Mouse (Mus musculus): ENCODE data around the gene Rdh11. TPM values are rescaled to one million over a fixed set of nuclear protein-coding genes. Genes with fewer than 3 reads are reported as not detected.

Rdh11 gene
- polyA plus RNA-seq, 1 experiment from 2014 or later = 30.0 TPM

DNA sequence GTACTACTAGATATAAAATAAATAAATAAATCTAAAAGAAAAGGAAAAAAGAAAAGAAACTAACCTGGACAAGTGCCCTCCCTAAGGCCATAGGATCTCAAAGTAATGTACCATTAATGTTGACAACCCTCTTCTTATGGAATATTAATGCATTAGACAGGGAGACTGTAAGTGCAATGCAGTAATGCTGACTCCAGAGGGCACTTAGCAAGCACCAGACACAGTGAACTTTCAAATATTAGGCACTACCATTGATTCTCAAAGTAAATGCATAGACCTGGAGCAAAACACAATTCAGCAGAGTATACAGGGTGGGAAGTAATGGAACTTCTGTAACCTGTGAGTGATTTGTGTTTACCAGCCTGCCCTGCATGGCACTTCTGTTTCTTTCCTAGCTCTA is 22.9 kb downstream of the Rdh11 start:
- no peak overlapping the region for H3K4me2 ChIP-seq (replicated peaks; ENCODE audit: low read depth, low read length)
- no peak overlapping the region for H3K27ac ChIP-seq (ENCODE audit: low read depth, low read length)
- ATAC-seq (ENCODE audit: low FRiP score) (no peak), DNase-seq (ENCODE audit: low spot score) (no peak)
- H3K9ac ChIP-seq (ENCODE audit: low read depth, low read length) = no peak overlapping the region
- H3K4me3 ChIP-seq (ENCODE audit: low read depth, low read length) = no peak overlapping the region
- H3K9me3 ChIP-seq (ENCODE audit: control insufficient read depth, low read length) = no peaks in the 10 kb centered on the region
- 0 out of 2 replicates have a peak, but pooled peaks cover 2% of the 10 kb centered on the region for H3K4me1 ChIP-seq (replicated peaks; ENCODE audit: control insufficient read depth, insufficient read depth, low read length)
- H3K36me3 ChIP-seq (ENCODE audit: control insufficient read depth, insufficient read depth, low read length) = no peaks in the 10 kb centered on the region
- H3K27me3 ChIP-seq (ENCODE audit: control insufficient read depth, insufficient read depth, low read length) = no peaks in the 10 kb centered on the region

GRCm38 (mm10) chr12:79162876-79163275 is 29.2 kb downstream of the Rdh11 start:
- Histone ChIP-seq H3K9ac (ENCODE audit: low read depth, low read length) (no peak overlapping the region), H3K27ac (ENCODE audit: low read depth, low read length) (no peak overlapping the region), H3K9me3 (ENCODE audit: control insufficient read depth, low read length) (no peaks in the 10 kb centered on the region), H3K4me1 (replicated peaks; ENCODE audit: control insufficient read depth, insufficient read depth, low read length) (no peaks in the 10 kb centered on the region), H3K4me3 (ENCODE audit: low read depth, low read length) (no peak overlapping the region), H3K36me3 (ENCODE audit: control insufficient read depth, insufficient read depth, low read length) (0 out of 2 replicates have a peak, but pooled peaks cover 6% of the 10 kb centered on the region), H3K4me2 (replicated peaks; ENCODE audit: low read depth, low read length) (no peak overlapping the region), H3K27me3 (ENCODE audit: control insufficient read depth, insufficient read depth, low read length) (no peaks in the 10 kb centered on the region)
- DNase-seq (ENCODE audit: low spot score) (no peak), ATAC-seq (ENCODE audit: low FRiP score) (no peak)
- 95% methylated on average over 3 of the region's 3 CpGs for WGBS

- Histone ChIP-seq H3K27ac (ENCODE audit: low read depth, low read length) (no peak overlapping the region), H3K4me3 (ENCODE audit: low read depth, low read length) (no peak overlapping the region), H3K4me2 (replicated peaks; ENCODE audit: low read depth, low read length) (no peak overlapping the region), H3K27me3 (ENCODE audit: control insufficient read depth, insufficient read depth, low read length) (no peaks in the 10 kb centered on the region), H3K9ac (ENCODE audit: low read depth, low read length) (no peak overlapping the region), H3K9me3 (ENCODE audit: control insufficient read depth, low read length) (no peaks in the 10 kb centered on the region), H3K4me1 (replicated peaks; ENCODE audit: control insufficient read depth, insufficient read depth, low read length) (no peaks in the 10 kb centered on the region), H3K36me3 (ENCODE audit: control insufficient read depth, insufficient read depth, low read length) (no peaks in the 10 kb centered on the region)
- DNase-seq (ENCODE audit: low spot score) (no peak), ATAC-seq (ENCODE audit: low FRiP score) (no peak)
- WGBS = 96% methylated on average over 6 of the region's 6 CpGs
Measured at GRCm38 (mm10) chr12:79149653-79150052, 42.4 kb downstream of the Rdh11 start.

DNA sequence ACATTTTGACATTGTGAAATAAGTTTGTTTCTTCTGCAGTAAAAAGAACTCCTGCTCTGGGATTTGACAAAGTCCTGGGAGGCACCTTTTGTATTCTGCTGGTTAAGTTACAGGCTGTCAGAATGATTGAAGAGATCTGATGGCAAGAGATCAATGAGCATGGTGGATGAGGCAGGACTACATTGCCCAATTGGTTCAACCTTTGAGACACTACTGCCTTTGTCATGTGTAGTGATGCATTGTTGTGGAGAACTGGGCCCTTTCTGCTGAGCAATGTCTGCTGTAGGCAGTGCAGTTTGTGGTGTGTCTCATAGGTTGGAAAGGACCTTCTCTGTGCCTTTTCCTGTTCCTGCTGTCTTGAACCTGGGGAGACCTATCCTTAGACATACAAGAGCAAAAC is 50.7 kb downstream of the Rdh11 start:
- no peaks in the 10 kb centered on the region for H3K36me3 ChIP-seq (ENCODE audit: control insufficient read depth, insufficient read depth, low read length)
- no peak for ATAC-seq (ENCODE audit: low FRiP score)
- H3K4me3 ChIP-seq (ENCODE audit: low read depth, low read length) = no peak overlapping the region
- H3K27me3 ChIP-seq (ENCODE audit: control insufficient read depth, insufficient read depth, low read length) = no peaks in the 10 kb centered on the region
- H3K9me3 ChIP-seq (ENCODE audit: control insufficient read depth, low read length) = no peaks in the 10 kb centered on the region
- DNase-seq (ENCODE audit: low spot score) = no peak
- H3K9ac ChIP-seq (ENCODE audit: low read depth, low read length) = no peak overlapping the region
- no peaks in the 10 kb centered on the region for H3K4me1 ChIP-seq (replicated peaks; ENCODE audit: control insufficient read depth, insufficient read depth, low read length)
- H3K4me2 ChIP-seq (replicated peaks; ENCODE audit: low read depth, low read length) = no peak overlapping the region
- no peak overlapping the region for H3K27ac ChIP-seq (ENCODE audit: low read depth, low read length)

DNA sequence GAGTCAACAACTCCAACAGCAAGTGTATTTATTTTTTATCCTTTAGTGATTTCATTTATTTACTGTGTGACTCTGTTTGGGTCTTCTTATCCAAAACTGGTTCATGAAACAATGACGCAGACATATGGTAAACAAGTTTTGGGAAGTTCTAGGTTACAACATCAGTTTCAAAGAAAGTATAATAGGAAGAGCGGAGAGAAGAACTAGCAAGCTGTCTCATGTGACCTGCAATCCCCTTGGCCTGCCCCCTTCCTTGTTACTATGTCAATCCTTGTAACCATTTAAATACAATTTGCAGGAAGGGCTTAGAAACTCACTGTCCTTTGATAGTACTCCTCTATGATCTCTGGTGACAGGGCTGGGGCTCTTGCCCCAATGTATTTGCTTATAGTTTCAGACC is 51.3 kb downstream of the Rdh11 start:
- ATAC-seq (ENCODE audit: low FRiP score) (no peak), DNase-seq (ENCODE audit: low spot score) (no peak)
- H3K4me3 ChIP-seq (ENCODE audit: low read depth, low read length) = no peak overlapping the region
- H3K36me3 ChIP-seq (ENCODE audit: control insufficient read depth, insufficient read depth, low read length) = no peaks in the 10 kb centered on the region
- H3K4me2 ChIP-seq (replicated peaks; ENCODE audit: low read depth, low read length) = no peak overlapping the region
- H3K27ac ChIP-seq (ENCODE audit: low read depth, low read length) = no peak overlapping the region
- no peak overlapping the region for H3K9ac ChIP-seq (ENCODE audit: low read depth, low read length)
- no peaks in the 10 kb centered on the region for H3K4me1 ChIP-seq (replicated peaks; ENCODE audit: control insufficient read depth, insufficient read depth, low read length)
- WGBS = 88% methylated on average over 2 of the region's 2 CpGs
- H3K9me3 ChIP-seq (ENCODE audit: control insufficient read depth, low read length) = no peaks in the 10 kb centered on the region
- no peaks in the 10 kb centered on the region for H3K27me3 ChIP-seq (ENCODE audit: control insufficient read depth, insufficient read depth, low read length)

DNA sequence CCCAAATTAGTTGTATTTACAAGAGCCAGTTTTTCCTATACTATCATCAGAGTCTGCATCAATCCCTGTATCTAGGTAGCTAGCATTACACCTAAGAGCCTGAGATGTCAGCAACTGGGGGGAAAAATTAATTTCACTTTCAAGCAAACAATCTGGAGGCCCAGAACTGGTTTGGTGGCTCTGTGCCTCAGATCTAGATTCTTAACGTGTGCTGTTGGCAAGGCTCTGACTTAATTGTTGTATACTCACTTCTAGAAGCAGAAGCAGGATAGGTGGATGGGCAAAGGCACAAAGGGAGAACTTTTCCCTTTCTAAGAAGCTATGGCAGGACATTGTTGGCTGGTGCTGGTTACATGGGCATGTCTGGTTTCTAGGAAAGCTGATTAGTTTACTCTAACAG is 52.7 kb downstream of the Rdh11 start:
- WGBS = 67% methylated on average over 1 of the region's 1 CpGs
- no peaks in the 10 kb centered on the region for H3K36me3 ChIP-seq (ENCODE audit: control insufficient read depth, insufficient read depth, low read length)
- H3K27ac ChIP-seq (ENCODE audit: low read depth, low read length) = no peak overlapping the region
- no peak overlapping the region for H3K4me2 ChIP-seq (replicated peaks; ENCODE audit: low read depth, low read length)
- no peak overlapping the region for H3K4me3 ChIP-seq (ENCODE audit: low read depth, low read length)
- DNase-seq (ENCODE audit: low spot score) (no peak), ATAC-seq (ENCODE audit: low FRiP score) (no peak)
- no peaks in the 10 kb centered on the region for H3K9me3 ChIP-seq (ENCODE audit: control insufficient read depth, low read length)
- H3K4me1 ChIP-seq (replicated peaks; ENCODE audit: control insufficient read depth, insufficient read depth, low read length) = no peaks in the 10 kb centered on the region
- no peaks in the 10 kb centered on the region for H3K27me3 ChIP-seq (ENCODE audit: control insufficient read depth, insufficient read depth, low read length)
- no peak overlapping the region for H3K9ac ChIP-seq (ENCODE audit: low read depth, low read length)

GRCm38 (mm10) chr12:79138999-79139398 is 53.1 kb downstream of the Rdh11 start:
- Histone ChIP-seq H3K36me3 (ENCODE audit: control insufficient read depth, insufficient read depth, low read length) (no peaks in the 10 kb centered on the region), H3K4me1 (replicated peaks; ENCODE audit: control insufficient read depth, insufficient read depth, low read length) (no peaks in the 10 kb centered on the region), H3K27ac (ENCODE audit: low read depth, low read length) (no peak overlapping the region), H3K27me3 (ENCODE audit: control insufficient read depth, insufficient read depth, low read length) (no peaks in the 10 kb centered on the region), H3K9me3 (ENCODE audit: control insufficient read depth, low read length) (no peaks in the 10 kb centered on the region), H3K4me2 (replicated peaks; ENCODE audit: low read depth, low read length) (no peak overlapping the region), H3K4me3 (ENCODE audit: low read depth, low read length) (no peak overlapping the region), H3K9ac (ENCODE audit: low read depth, low read length) (no peak overlapping the region)
- no peak for DNase-seq (ENCODE audit: low spot score)
- ATAC-seq (ENCODE audit: low FRiP score) = no peak

DNA sequence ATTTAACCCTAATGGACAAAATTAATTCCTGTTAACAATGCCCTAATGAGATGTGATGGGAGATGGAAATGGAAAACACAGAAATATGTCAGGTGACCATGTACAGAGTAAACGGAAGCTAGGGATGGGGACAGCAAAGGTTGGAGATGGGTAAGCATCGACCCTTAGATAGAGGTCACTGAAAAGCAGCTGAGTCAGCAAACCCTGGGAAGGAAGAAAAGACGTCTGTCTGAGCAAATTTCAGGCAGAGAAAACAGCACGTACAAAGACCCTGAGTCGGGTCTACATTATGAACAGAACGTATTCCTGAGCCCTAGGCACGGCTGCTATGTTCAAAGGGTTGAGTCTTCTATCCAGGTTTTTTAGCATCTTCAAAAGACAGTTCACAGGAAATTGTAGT is 55.1 kb downstream of the Rdh11 start:
- Histone ChIP-seq H3K36me3 (ENCODE audit: control insufficient read depth, insufficient read depth, low read length) (no peaks in the 10 kb centered on the region), H3K4me2 (replicated peaks; ENCODE audit: low read depth, low read length) (no peak overlapping the region), H3K4me1 (replicated peaks; ENCODE audit: control insufficient read depth, insufficient read depth, low read length) (no peaks in the 10 kb centered on the region), H3K4me3 (ENCODE audit: low read depth, low read length) (no peak overlapping the region), H3K9me3 (ENCODE audit: control insufficient read depth, low read length) (no peaks in the 10 kb centered on the region), H3K9ac (ENCODE audit: low read depth, low read length) (no peak overlapping the region), H3K27ac (ENCODE audit: low read depth, low read length) (no peak overlapping the region), H3K27me3 (ENCODE audit: control insufficient read depth, insufficient read depth, low read length) (peaks cover 8% of the 10 kb centered on the region)
- WGBS = 67% methylated on average over 7 of the region's 7 CpGs
- DNase-seq (ENCODE audit: low spot score) (no peak), ATAC-seq (ENCODE audit: low FRiP score) (no peak)

DNA sequence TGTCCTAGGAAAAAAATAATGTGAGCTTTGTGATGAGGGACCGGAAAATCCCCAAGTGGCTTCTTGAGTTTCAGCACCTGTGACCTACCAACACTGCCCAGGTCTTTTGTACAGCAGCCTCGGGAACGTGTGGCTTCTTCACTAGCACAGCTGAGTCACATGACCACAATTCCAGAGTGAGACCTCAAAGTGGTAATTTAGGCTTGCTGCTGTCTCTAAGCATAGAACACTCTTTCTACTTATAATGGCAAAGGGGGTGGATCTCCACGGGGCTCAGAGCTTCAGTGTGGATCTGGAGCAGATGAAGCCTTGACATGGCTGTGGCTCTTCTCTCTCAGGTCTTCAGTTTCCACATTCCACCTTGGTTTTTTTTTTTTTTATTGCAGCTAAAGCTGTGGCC is 57.0 kb downstream of the Rdh11 start:
- WGBS = 50% methylated on average over 4 of the region's 4 CpGs
- H3K4me1 ChIP-seq (replicated peaks; ENCODE audit: control insufficient read depth, insufficient read depth, low read length) = peaks cover 2% of the 10 kb centered on the region; the same call in 1 of the 2 replicates
- no peaks in the 10 kb centered on the region for H3K9me3 ChIP-seq (ENCODE audit: control insufficient read depth, low read length)
- no peak overlapping the region for H3K4me3 ChIP-seq (ENCODE audit: low read depth, low read length)
- no peak overlapping the region for H3K4me2 ChIP-seq (replicated peaks; ENCODE audit: low read depth, low read length)
- H3K36me3 ChIP-seq (ENCODE audit: control insufficient read depth, insufficient read depth, low read length) = no peaks in the 10 kb centered on the region
- ATAC-seq (ENCODE audit: low FRiP score) (no peak), DNase-seq (ENCODE audit: low spot score) (no peak)
- H3K27me3 ChIP-seq (ENCODE audit: control insufficient read depth, insufficient read depth, low read length) = peaks cover 25% of the 10 kb centered on the region
- no peak overlapping the region for H3K27ac ChIP-seq (ENCODE audit: low read depth, low read length)
- no peak overlapping the region for H3K9ac ChIP-seq (ENCODE audit: low read depth, low read length)
